Mouse (Mus musculus): ENCODE results near the gene Ccdc9. TPM values are rescaled to one million over a fixed set of nuclear protein-coding genes. Genes with fewer than 3 reads are reported as not detected.
"Not testable (repeated sequence)": the region's sequence is repeated elsewhere in the genome, so short reads cannot be mapped to it uniquely, and the experiment has no call there.

The Ccdc9 gene
- polyA plus RNA-seq, 1 experiment from 2014 or later, result 21.9 TPM

- DNase-seq (ENCODE audit: low spot score), result peak; percentile 22
Measured at GRCm38 (mm10) chr7:16308555-16309317, 22.1 kb upstream of the Ccdc9 start.

DNA sequence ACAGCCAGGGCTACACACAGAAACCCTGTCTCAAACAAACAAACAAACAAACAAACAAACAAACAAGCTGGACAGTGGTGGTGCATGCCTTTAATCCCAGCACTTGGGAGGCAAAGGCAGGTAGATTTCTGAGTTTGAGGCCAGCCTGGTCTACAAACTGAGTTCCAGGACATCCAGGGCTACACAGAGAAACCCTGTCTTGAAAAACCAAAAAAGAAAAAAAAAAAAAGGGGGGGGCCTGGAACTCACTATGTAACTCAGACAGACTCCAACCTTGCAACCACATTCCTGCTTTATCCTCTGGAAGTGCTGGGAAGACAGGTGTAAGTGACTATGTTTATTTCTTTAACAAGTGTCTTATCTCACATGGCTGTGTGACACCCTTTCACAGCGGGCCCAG is 21.5 kb upstream of the Ccdc9 start, which contains the start of gene Bbc3:
Bbc3 (plus strand) TSS at position 301 of the 400 bp plus-strand sequence.
- not testable (repeated sequence) for DNase-seq (ENCODE audit: low spot score)

DNA sequence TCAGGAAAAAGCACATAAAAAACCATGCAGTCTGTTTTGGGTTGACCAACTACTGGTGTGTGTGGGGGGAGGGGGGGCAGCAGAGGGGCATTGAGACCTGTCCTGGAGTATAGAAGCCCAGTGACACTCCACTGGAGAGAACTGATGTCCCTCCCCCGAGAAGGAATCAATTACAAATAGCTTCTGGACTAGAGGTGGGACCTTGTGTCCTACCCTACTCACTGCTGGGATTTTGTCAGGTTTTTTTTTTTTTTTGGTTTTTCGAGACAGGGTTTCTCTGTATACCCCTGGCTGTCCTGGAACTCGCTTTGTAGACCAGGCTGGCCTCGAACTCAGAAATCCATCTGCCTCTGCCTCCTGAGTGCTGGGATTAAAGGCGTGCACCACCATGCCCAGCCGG is 20.5 kb upstream of the Ccdc9 start:
- DNase-seq (ENCODE audit: low spot score), result not testable (repeated sequence)

GRCm38 (mm10) chr7:16299419-16300035 is 12.9 kb upstream of the Ccdc9 start:
- DNase-seq (ENCODE audit: low spot score), result peak; percentile 56

GRCm38 (mm10) chr7:16298927-16299326 is 12.3 kb upstream of the Ccdc9 start:
- no peak for DNase-seq (ENCODE audit: low spot score)

GRCm38 (mm10) chr7:16297616-16298015 is 11.0 kb upstream of the Ccdc9 start:
- DNase-seq (ENCODE audit: low spot score), result no peak

- DNase-seq (ENCODE audit: low spot score), result peak; percentile 94
Measured at GRCm38 (mm10) chr7:16296766-16297390, 10.3 kb upstream of the Ccdc9 start.

GRCm38 (mm10) chr7:16296146-16296545 is 9.6 kb upstream of the Ccdc9 start:
- no peak for DNase-seq (ENCODE audit: low spot score)

DNA sequence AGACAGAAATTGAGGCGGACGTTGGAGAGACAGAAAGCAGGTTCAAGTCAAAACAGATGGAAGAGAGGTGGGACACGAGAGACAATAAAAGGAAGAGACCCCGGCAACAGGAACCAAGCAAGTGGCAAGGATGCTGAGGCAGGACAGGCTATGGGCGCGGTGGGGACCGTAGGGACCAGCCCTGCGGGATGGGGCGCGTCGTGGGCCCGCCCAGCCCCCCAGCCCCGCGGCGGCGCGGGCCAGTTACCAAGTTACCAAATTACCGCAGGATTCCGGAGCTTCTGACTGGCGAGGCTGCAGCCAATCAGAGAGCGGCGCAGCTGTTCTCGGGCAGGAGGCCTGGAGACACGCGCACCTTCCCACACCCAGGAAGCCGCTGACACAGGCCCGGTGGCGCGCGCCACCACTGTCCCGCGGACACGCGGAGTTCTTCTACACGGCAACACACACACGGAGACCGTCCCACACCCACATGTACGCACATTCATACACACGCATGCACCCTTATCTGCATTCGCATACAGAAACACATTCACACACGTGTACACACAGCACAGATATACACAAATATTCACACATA is 8.8 kb upstream of the Ccdc9 start:
- peak; percentile 88 for DNase-seq (ENCODE audit: low spot score)

DNA sequence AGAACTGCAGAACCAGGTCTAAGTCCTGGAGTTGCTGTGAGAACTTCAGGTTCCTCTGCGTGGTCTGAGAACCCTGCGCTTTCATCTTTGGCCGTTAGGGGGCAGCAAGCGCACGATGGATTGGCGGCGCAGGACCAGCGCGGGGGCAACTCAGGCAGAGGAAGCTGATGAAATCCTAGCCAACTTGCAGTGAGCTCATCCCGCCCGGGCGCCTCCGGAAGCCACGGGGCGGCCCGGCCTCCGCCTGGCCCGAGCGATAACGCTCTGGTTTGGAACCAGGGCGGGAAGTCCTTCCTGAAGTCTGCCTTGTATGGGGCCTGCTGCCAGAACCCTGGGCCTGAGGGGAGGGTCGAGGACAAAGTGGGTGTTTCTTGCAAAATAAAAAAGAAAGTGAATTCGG is 8.2 kb upstream of the Ccdc9 start:
- DNase-seq (ENCODE audit: low spot score), result peak; percentile 95

- DNase-seq (ENCODE audit: low spot score), result peak; percentile 64
Measured at GRCm38 (mm10) chr7:16294346-16294745, 7.8 kb upstream of the Ccdc9 start.

DNA sequence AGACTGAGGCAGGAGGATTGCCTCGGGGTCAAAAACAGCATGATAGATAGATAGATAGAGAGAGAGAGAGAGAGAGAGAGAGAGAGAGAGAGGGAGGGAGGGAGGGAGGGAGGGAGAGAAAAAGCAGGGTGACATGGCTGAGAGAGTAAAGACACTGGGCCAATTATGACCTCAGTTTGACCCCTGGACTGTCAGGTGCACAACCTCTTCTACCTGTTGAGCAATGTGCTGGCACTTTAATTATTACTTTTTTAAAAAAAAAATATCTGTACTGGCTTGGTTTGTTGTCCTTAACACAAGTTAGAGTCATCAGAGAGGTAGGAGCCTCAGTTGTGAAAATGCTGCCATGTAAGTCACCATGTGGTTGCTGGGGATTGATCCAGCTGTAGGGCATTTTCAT is 1.2 kb upstream of the Ccdc9 start:
- DNase-seq (ENCODE audit: low spot score), result no peak

DNA sequence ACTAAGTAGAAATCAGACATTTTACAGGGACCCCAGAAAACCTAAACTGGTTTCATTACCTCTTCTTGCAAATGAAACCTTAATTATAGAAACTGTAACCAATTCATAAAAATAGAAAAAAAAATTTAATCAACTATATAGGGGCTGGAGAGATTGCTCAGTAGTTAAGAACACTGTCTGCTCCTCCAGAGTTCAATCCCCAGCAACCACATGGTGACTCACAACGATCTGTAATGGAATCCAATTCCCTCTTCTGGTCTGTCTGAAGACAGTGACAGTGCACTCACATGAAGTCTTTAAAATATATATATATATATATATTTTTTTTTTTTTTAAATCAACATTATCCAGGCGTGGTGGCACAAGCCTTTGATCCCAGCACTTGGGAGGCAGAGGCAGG is 421 bp upstream of the Ccdc9 start:
- DNase-seq (ENCODE audit: low spot score), result no peak

- DNase-seq (ENCODE audit: low spot score), result peak; percentile 69
Measured at GRCm38 (mm10) chr7:16285450-16286025, 1.1 kb downstream of the Ccdc9 start.

DNA sequence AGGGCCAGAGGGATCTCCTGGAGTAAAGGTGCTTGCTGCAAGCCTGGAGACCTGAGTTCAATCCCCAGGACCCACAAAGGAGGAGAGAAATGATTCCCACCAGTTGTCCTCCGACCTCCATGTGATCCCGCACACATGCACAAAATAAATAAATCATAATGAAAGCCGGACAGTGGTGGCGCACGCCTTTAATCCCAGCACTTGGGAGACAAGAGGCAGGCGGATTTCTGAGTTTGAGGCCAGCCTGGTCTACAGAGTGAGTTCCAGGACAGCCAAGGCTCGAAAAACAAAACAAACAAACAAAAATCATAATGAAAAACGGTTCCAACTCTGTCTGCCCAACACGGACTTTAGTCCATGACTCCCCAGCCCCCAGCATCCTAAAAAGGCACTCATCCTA is 1.7 kb downstream of the Ccdc9 start:
- DNase-seq (ENCODE audit: low spot score), result no peak

GRCm38 (mm10) chr7:16284001-16284400 is 2.6 kb downstream of the Ccdc9 start:
- DNase-seq (ENCODE audit: low spot score), result no peak

DNA sequence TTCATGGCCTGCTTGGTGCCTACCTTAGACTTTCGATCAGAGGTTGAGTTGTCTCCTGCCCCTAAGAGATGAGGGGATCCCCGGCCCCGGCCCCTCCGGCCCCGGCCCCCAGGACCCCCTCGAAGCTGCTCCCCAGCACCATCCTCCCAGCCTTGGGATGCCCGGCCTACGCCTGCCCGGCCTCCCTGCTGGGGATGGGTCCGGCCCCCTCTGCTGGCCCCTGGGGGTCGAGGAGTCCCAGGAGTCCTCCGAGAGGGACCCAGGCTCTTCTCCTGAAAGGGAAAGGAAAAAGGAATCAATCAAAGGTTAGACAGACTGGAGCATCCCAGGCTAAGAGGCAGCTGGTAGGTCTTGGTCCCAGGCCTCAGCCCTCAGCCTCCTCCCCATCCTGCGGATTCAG is 4.3 kb downstream of the Ccdc9 start:
- DNase-seq (ENCODE audit: low spot score), result no peak

GRCm38 (mm10) chr7:16280721-16281120 is 5.9 kb downstream of the Ccdc9 start:
- DNase-seq (ENCODE audit: low spot score), result no peak

DNA sequence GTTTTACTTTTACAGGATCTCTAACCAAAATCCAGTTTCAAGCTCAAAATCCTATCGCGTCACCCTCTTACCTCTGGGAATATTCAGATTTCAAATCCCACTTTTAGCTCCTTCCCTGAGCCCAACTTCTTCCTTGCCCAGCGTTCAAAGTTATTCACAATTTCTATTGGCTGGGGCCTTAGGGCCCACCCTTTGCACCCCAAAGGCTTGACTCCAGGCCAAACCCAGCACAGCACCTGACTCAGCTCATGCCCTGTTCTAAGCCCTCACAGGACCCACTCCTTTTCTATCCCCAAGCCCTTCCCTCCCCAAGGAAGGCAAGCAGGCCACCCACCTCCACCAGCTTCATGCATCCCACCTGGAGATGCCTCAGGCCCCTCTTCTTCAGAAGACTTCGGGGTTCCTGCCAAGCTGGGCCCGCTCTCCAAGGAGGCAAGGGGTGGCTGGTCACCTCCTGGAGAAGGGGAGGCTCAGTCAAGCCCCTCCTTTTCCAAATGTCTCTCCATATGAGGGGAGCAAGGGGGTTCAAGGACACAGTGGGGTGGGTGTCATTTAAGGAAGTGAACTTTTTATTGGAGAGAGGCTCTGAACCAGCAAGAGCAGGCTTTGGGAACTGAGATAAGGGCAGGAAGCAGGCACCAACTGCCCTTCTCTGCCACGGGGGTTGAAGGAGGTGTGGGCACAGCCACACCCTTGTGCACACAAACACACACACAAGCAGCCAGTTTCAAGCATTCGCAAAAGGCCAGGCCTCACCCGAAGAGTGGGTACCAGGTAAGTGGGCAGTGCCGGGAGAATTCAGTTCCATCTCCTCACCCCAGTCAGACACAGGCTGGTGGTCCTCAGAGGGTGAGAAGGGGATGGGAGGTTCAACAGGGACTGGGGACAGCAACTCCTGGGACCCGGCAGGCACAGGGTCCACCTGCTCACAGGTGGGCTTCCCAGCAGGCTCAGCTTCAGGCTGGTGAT is 11.4 kb downstream of the Ccdc9 start:
- no peak for DNase-seq (ENCODE audit: low spot score)

DNA sequence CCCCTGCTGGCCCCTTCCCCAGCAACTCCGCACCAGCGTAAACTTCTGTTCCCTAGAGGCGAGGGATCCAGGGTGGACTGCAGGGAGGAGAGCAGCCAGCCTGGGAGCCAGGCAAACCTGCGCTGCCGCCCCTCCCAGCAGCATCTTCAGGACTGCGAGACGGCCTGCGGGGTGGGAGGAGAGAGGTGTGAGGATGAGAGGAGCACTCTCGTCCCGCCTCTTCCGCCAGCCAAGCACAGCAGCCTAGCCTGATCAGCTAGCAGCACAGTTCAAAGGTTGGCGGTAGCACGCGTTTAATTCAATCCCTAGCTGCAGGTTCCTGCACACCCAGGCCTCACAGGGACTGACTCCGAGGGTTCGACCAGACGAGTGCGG is 12.8 kb downstream of the Ccdc9 start:
- peak; percentile 90 for DNase-seq (ENCODE audit: low spot score)

All from thymus, postnatal 0 days (tissue).